Mouse (Mus musculus): Measurements from ENCODE around the gene Ly6f. TPM values are rescaled to one million over a fixed set of nuclear protein-coding genes. Genes with fewer than 3 reads are reported as not detected.

The Ly6f gene
- not detected for polyA plus RNA-seq (2014; fragmentation: Illumina TruSeq; extraction: RNeasy Lipid Tissue Mini Kit (QIAGEN cat#74804); ENCODE audit: insufficient read depth, low read depth, low replicate concordance)

DNA sequence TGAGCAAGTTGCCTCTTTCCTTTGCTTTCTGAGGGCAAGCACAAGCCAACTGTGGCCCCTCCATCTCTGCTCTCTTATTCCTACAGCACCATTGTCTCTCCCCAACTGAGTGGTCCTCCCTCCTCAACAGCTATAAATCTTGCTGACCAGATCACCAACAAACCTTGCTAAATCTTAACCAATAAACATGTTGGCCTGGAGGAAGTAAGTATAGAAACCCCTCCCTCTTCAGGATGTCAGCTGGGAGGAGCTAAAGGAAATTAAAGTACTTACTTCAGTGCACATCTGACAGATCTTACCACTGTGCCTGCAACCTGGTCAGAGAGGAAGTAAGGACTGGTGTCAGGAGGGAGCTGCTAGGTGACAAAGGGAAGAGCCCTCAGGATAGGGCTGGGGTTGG is at the start of gene Ly6f:
Gene Ly6f, plus strand, starts transcription at position 301 of the 400 bp plus-strand sequence.

Other genes with a start within 250 kb of the Ly6f start
- 612 TPM for gene Ly6c1, start 219.6 kb upstream of the Ly6f start, polyA plus RNA-seq (2014; fragmentation: Illumina TruSeq; extraction: RNeasy Lipid Tissue Mini Kit (QIAGEN cat#74804); ENCODE audit: insufficient read depth, low read depth, low replicate concordance)
- gene Ly6c2, start 156.5 kb upstream of the Ly6f start, polyA plus RNA-seq (2014; fragmentation: Illumina TruSeq; extraction: RNeasy Lipid Tissue Mini Kit (QIAGEN cat#74804); ENCODE audit: insufficient read depth, low read depth, low replicate concordance): 53.9 TPM
- gene Ly6g, start 113.2 kb upstream of the Ly6f start, polyA plus RNA-seq (2014; fragmentation: Illumina TruSeq; extraction: RNeasy Lipid Tissue Mini Kit (QIAGEN cat#74804); ENCODE audit: insufficient read depth, low read depth, low replicate concordance): 0.54 TPM
- not detected for gene BC025446, start 52.0 kb upstream of the Ly6f start, polyA plus RNA-seq (2014; fragmentation: Illumina TruSeq; extraction: RNeasy Lipid Tissue Mini Kit (QIAGEN cat#74804); ENCODE audit: insufficient read depth, low read depth, low replicate concordance)